Mouse (Mus musculus) stomach, embryonic 14.5 days (tissue): ENCODE results near the gene Gm7971. TPM values are rescaled to one million over a fixed set of nuclear protein-coding genes. Genes with fewer than 3 reads are reported as not detected.
"Not testable (repeated sequence)": the region's sequence is repeated elsewhere in the genome, so short reads cannot be mapped to it uniquely, and the experiment has no call there.

Source experiments
- ATAC-seq: fragments of 200-750 bp; cut with Nextera tagmentation; 2 replicates; pipeline ENCODE4 v1.8.0; 2017; ENCODE audit warnings: low read depth, moderate TSS enrichment; ENCODE audit not compliant: insufficient number of reproducible peaks, insufficient read depth, low FRiP score
- H3K27ac ChIP-seq: fragments of 300-500 bp; sonication (generic); 2 replicates; pipeline ENCODE4 v1.5.1; 2014; ENCODE audit warnings: mild to moderate bottlenecking, low read length, moderate library complexity, mixed read lengths
- H3K27me3 ChIP-seq: fragments of 300-500 bp; sonication (generic); 2 replicates; pipeline ENCODE4 v1.6.1; 2014; ENCODE audit warnings: low read length, control low read depth, mixed read lengths; ENCODE audit not compliant: control insufficient read depth, insufficient read depth
- H3K36me3 ChIP-seq: fragments of 300-500 bp; sonication (generic); 2 replicates; pipeline ENCODE4 v1.6.1; 2014; ENCODE audit warnings: mild to moderate bottlenecking, control low read depth, low read length, moderate library complexity, mixed read lengths; ENCODE audit not compliant: control insufficient read depth, insufficient read depth
- H3K4me1 ChIP-seq: fragments of 300-500 bp; sonication (generic); 2 replicates; pipeline ENCODE4 v1.6.1; 2014; ENCODE audit warnings: low read length, control low read depth, mixed read lengths; ENCODE audit not compliant: control insufficient read depth, insufficient read depth
- H3K4me2 ChIP-seq: fragments of 300-500 bp; sonication (generic); replicated peaks from 2 replicates; pipeline ENCODE4 v1.6.1; 2014; ENCODE audit warnings: low read depth, low read length, control low read depth
- H3K4me3 ChIP-seq: fragments of 300-500 bp; sonication (generic); 2 replicates; pipeline ENCODE4 v1.5.1; 2014; ENCODE audit warnings: low read depth, low read length, control low read depth
- H3K9ac ChIP-seq: fragments of 300-500 bp; sonication (generic); replicated peaks from 2 replicates; pipeline ENCODE4 v1.6.1; 2014; ENCODE audit warnings: low read depth, mild to moderate bottlenecking, control low read depth, low read length, moderate library complexity, mixed read lengths
- H3K9me3 ChIP-seq: fragments of 300-500 bp; sonication (generic); 2 replicates; pipeline ENCODE4 v1.6.1; 2016; ENCODE audit warnings: low read depth, low read length, control low read depth; ENCODE audit not compliant: control insufficient read depth
- WGBS: fragments of 180-500 bp; shearing (Covaris S2); extraction: QIAGEN DNeasy Blood & Tissue Kit; methylation state at CpG from one replicate; pipeline ENCODE4 v1.1.7; 2014; 5-methylcytosine and 5-hydroxymethylcytosine counted together
- polyA plus RNA-seq: library from polyadenylated mRNA; unstranded; fragments of >200 nt; fragmentation: Nextera tagmentation; extraction: Ambion mirVana; gene quantifications from 2 replicates; pipeline ENCODE4 v1.2.1, GENCODE M21; 2014

Gene Gm7971
- not detected in 2 replicates for polyA plus RNA-seq

DNA sequence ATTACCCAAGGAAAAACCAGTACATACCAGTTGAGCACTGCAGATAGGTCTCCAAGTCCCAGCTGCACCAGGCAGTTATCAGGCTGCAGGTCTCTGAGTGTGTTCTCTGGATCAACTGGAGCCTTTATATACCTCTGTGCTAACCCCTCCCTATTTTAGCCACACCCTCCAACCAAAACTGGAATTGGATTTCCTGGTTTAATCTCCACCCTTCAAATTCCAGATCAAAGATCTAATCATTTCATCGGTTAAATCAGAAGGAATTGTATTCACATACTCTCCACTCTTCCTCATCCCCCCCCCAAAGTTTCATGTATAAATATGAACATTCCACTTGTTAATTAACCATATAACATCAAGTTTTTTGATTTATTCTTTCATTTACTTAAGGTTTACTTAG lies at the start of gene Gm7971:
Gene Gm7971, minus strand, starts transcription at position 101 of the 400 bp plus-strand sequence.
- WGBS, result no CpG with 5 or more reads among the region's 1 CpGs
- H3K9ac ChIP-seq, H3K27me3 ChIP-seq, H3K4me3 ChIP-seq, H3K9me3 ChIP-seq, H3K36me3 ChIP-seq, H3K27ac ChIP-seq, ATAC-seq, H3K4me1 ChIP-seq, H3K4me2 ChIP-seq: not testable (repeated sequence)

Other genes starting within 250 kb of the Gm7971 start
- not detected in 2 replicates for gene D5Ertd577e, start 138.1 kb downstream of the Gm7971 start, polyA plus RNA-seq
- not detected in 2 replicates for gene Gm3286, start 84.1 kb downstream of the Gm7971 start, polyA plus RNA-seq
- not detected in 2 replicates for gene Gm7978, start 141.3 kb upstream of the Gm7971 start, polyA plus RNA-seq
- not detected in 2 replicates for gene Gm7982, start 147.1 kb upstream of the Gm7971 start, polyA plus RNA-seq
- gene E330014E10Rik, start 181.1 kb upstream of the Gm7971 start, polyA plus RNA-seq, result not detected in 2 replicates